Mouse (Mus musculus): Measurements from ENCODE around the gene Usp40.
A peak's percentile ranks its signal among the peaks of the same experiment; 100 is the strongest.
"Not testable (repeated sequence)": the region's sequence is repeated elsewhere in the genome, so short reads cannot be mapped to it uniquely, and the experiment has no call there.

Usp40 gene

GRCm38 (mm10) chr1:88008211-88008697, at the start of gene Usp40:
Gene Usp40 (minus strand): TSS chr1:88008551.
- DNase-seq (ENCODE audit: low read depth, low spot score): peak; percentile 65

GRCm38 (mm10) chr1:88055088-88055487, 46.7 kb upstream of the Usp40 start, which contains the start of gene Ugt1a10:
Gene Ugt1a10 (plus strand): TSS chr1:88055388.
- no peak for DNase-seq (ENCODE audit: low read depth, low spot score)

- DNase-seq (ENCODE audit: low read depth, low spot score): not testable (repeated sequence)
Measured at GRCm38 (mm10) chr1:88047408-88047807, 39.1 kb upstream of the Usp40 start.

- DNase-seq (ENCODE audit: low read depth, low spot score): not testable (repeated sequence)
Measured at GRCm38 (mm10) chr1:88044832-88045437, 36.6 kb upstream of the Usp40 start.

- DNase-seq (ENCODE audit: low read depth, low spot score): not testable (repeated sequence)
Measured at GRCm38 (mm10) chr1:88043044-88043443, 34.7 kb upstream of the Usp40 start.

GRCm38 (mm10) chr1:88025244-88025643, 16.9 kb upstream of the Usp40 start:
- DNase-seq (ENCODE audit: low read depth, low spot score): not testable (repeated sequence)

- no peak for DNase-seq (ENCODE audit: low read depth, low spot score)
Measured at GRCm38 (mm10) chr1:88015371-88015770, 7.0 kb upstream of the Usp40 start.

- no peak for DNase-seq (ENCODE audit: low read depth, low spot score)
Measured at GRCm38 (mm10) chr1:88014671-88015070, 6.3 kb upstream of the Usp40 start.

- no peak for DNase-seq (ENCODE audit: low read depth, low spot score)
Measured at GRCm38 (mm10) chr1:88014194-88014593, 5.8 kb upstream of the Usp40 start.

- DNase-seq (ENCODE audit: low read depth, low spot score): no peak
Measured at GRCm38 (mm10) chr1:88013726-88014125, 5.4 kb upstream of the Usp40 start.

GRCm38 (mm10) chr1:88009521-88009920, 1.2 kb upstream of the Usp40 start:
- no peak for DNase-seq (ENCODE audit: low read depth, low spot score)

- DNase-seq (ENCODE audit: low read depth, low spot score): no peak
Measured at GRCm38 (mm10) chr1:88008735-88009134, 384 bp upstream of the Usp40 start.

GRCm38 (mm10) chr1:88007692-88008210, 600 bp downstream of the Usp40 start:
- peak; percentile 4 for DNase-seq (ENCODE audit: low read depth, low spot score)

- no peak for DNase-seq (ENCODE audit: low read depth, low spot score)
Measured at GRCm38 (mm10) chr1:87992716-87993115, 15.6 kb downstream of the Usp40 start.

GRCm38 (mm10) chr1:87982291-87982690, 26.1 kb downstream of the Usp40 start:
- DNase-seq (ENCODE audit: low read depth, low spot score): no peak

GRCm38 (mm10) chr1:87970381-87970780, 38.0 kb downstream of the Usp40 start:
- DNase-seq (ENCODE audit: low read depth, low spot score): no peak

GRCm38 (mm10) chr1:87961459-87962167, 46.7 kb downstream of the Usp40 start:
- no peak for DNase-seq (ENCODE audit: low read depth, low spot score)

- no peak for DNase-seq (ENCODE audit: low read depth, low spot score)
Measured at GRCm38 (mm10) chr1:87960752-87961151, 47.6 kb downstream of the Usp40 start.

GRCm38 (mm10) chr1:87959998-87960431, 48.3 kb downstream of the Usp40 start:
- DNase-seq (ENCODE audit: low read depth, low spot score): no peak

GRCm38 (mm10) chr1:87959532-87959931, 48.8 kb downstream of the Usp40 start:
- no peak for DNase-seq (ENCODE audit: low read depth, low spot score)

- no peak for DNase-seq (ENCODE audit: low read depth, low spot score)
Measured at GRCm38 (mm10) chr1:87958931-87959330, 49.4 kb downstream of the Usp40 start.

GRCm38 (mm10) chr1:87953073-87953472, 55.3 kb downstream of the Usp40 start:
- DNase-seq (ENCODE audit: low read depth, low spot score): no peak

GRCm38 (mm10) chr1:87951641-87952040, 56.7 kb downstream of the Usp40 start:
- DNase-seq (ENCODE audit: low read depth, low spot score): no peak

Measured in retina, postnatal 7 days (tissue).